Mouse (Mus musculus): ENCODE results near the gene Sbk3. TPM values are rescaled to one million over a fixed set of nuclear protein-coding genes. Genes with fewer than 3 reads are reported as not detected.

Sbk3 gene
- total RNA-seq, 1 experiment: not detected

- Histone ChIP-seq H3K9ac (ENCODE audit: insufficient read depth, low read depth, low read length, poor library complexity, severe bottlenecking) (no peak overlapping the region), H3K27ac (ENCODE audit: insufficient read depth, low read depth, low read length, poor library complexity, severe bottlenecking) (no peak overlapping the region), H3K4me3 (ENCODE audit: insufficient read depth in 1 of 2, low read depth in 1 of 2, low read length in 2 of 2, poor library complexity in 1 of 2, severe bottlenecking in 1 of 2) (no peak overlapping the region; a peak in 1 of 4 replicates), H3K4me1 (ENCODE audit: control insufficient read depth in 2 of 2, insufficient read depth in 2 of 2, low read length in 2 of 2, poor library complexity in 1 of 2) (peaks cover 4 to 49% of the 10 kb centered on the region in 2 experiments; a peak in 3 of 4 replicates), H3K9me3 (ENCODE audit: control insufficient read depth, insufficient read depth, low read depth, low read length) (no peaks in the 10 kb centered on the region), H3K36me3 (ENCODE audit: control insufficient read depth, insufficient read depth, low read length, poor library complexity, severe bottlenecking) (peaks cover 8% of the 10 kb centered on the region; the same call in 1 of the 2 replicates)
- in situ Hi-C loops (cut with MboI; ENCODE audit: low sequenced_read_pairs in 2 of 2, unreplicated experiment in 2 of 2): no loop called here
- no peak for DNase-seq (ENCODE audit: low read depth, low spot score)
- TF ChIP-seq MAFK (IDR thresholded peaks at IDR 0.05; ENCODE audit: insufficient read depth, low read depth, low read length): no peak
- TF ChIP-seq ZNF384 (IDR thresholded peaks at IDR 0.05; ENCODE audit: low read depth, low read length): no peak
- TF ChIP-seq CHD2 (IDR thresholded peaks at IDR 0.05; ENCODE audit: low read depth, low read length): no peak
- no peak for TF ChIP-seq ZC3H11A (IDR thresholded peaks at IDR 0.05; ENCODE audit: borderline replicate concordance, low read depth, low read length)
- TF ChIP-seq HCFC1 (IDR thresholded peaks at IDR 0.05; ENCODE audit: borderline replicate concordance, insufficient read depth, low read length): no peak
These were observed 49.8 kb downstream of the Sbk3 start for GRCm38 (mm10) chr7:4920976-4921823.

GRCm38 (mm10) chr7:4920496-4920895 lies 50.5 kb downstream of the Sbk3 start:
- no peak for DNase-seq (ENCODE audit: low read depth, low spot score)
- H3K27ac ChIP-seq (ENCODE audit: insufficient read depth, low read depth, low read length, poor library complexity, severe bottlenecking): no peak overlapping the region
- H3K9ac ChIP-seq (ENCODE audit: insufficient read depth, low read depth, low read length, poor library complexity, severe bottlenecking): peak overlapping the region; percentile 57
- peaks cover 4 to 45% of the 10 kb centered on the region in 2 experiments; a peak in 3 of 4 replicates for H3K4me1 ChIP-seq (ENCODE audit: control insufficient read depth in 2 of 2, insufficient read depth in 2 of 2, low read length in 2 of 2, poor library complexity in 1 of 2)
- H3K9me3 ChIP-seq (ENCODE audit: control insufficient read depth, insufficient read depth, low read depth, low read length): no peaks in the 10 kb centered on the region
- H3K4me3 ChIP-seq (ENCODE audit: insufficient read depth in 1 of 2, low read depth in 1 of 2, low read length in 2 of 2, poor library complexity in 1 of 2, severe bottlenecking in 1 of 2): peak overlapping the region; percentile 49 to 51
- H3K36me3 ChIP-seq (ENCODE audit: control insufficient read depth, insufficient read depth, low read length, poor library complexity, severe bottlenecking): peaks cover 8% of the 10 kb centered on the region; the same call in 1 of the 2 replicates
- in situ Hi-C loops (cut with MboI; ENCODE audit: low sequenced_read_pairs in 2 of 2, unreplicated experiment in 2 of 2): no loop called here
- TF ChIP-seq ZNF384 (IDR thresholded peaks at IDR 0.05; ENCODE audit: low read depth, low read length) (no peak), CHD2 (IDR thresholded peaks at IDR 0.05; ENCODE audit: low read depth, low read length) (no peak), MAFK (IDR thresholded peaks at IDR 0.05; ENCODE audit: insufficient read depth, low read depth, low read length) (no peak), ZC3H11A (IDR thresholded peaks at IDR 0.05; ENCODE audit: borderline replicate concordance, low read depth, low read length) (no peak), HCFC1 (IDR thresholded peaks at IDR 0.05; ENCODE audit: borderline replicate concordance, insufficient read depth, low read length) (no peak)

- peak overlapping the region; percentile 49 to 51 for H3K4me3 ChIP-seq (ENCODE audit: insufficient read depth in 1 of 2, low read depth in 1 of 2, low read length in 2 of 2, poor library complexity in 1 of 2, severe bottlenecking in 1 of 2)
- H3K4me1 ChIP-seq (ENCODE audit: control insufficient read depth in 2 of 2, insufficient read depth in 2 of 2, low read length in 2 of 2, poor library complexity in 1 of 2): peaks cover 4 to 43% of the 10 kb centered on the region in 2 experiments; a peak in 3 of 4 replicates
- TF ChIP-seq HCFC1 (IDR thresholded peaks at IDR 0.05; ENCODE audit: borderline replicate concordance, insufficient read depth, low read length): no peak
- TF ChIP-seq CHD2 (IDR thresholded peaks at IDR 0.05; ENCODE audit: low read depth, low read length): no peak
- no peak for TF ChIP-seq ZNF384 (IDR thresholded peaks at IDR 0.05; ENCODE audit: low read depth, low read length)
- no peak for TF ChIP-seq ZC3H11A (IDR thresholded peaks at IDR 0.05; ENCODE audit: borderline replicate concordance, low read depth, low read length)
- no peak for TF ChIP-seq MAFK (IDR thresholded peaks at IDR 0.05; ENCODE audit: insufficient read depth, low read depth, low read length)
- H3K9ac ChIP-seq (ENCODE audit: insufficient read depth, low read depth, low read length, poor library complexity, severe bottlenecking): peak overlapping the region; percentile 57
- in situ Hi-C loops (cut with MboI; ENCODE audit: low sequenced_read_pairs in 2 of 2, unreplicated experiment in 2 of 2): loop anchor here in 1 of 2 experiments (10.0 kb wide), 1 partner anchor 375 kb away; the partner anchor contains the start of gene Syt5
- DNase-seq (ENCODE audit: low read depth, low spot score): no peak
- peaks cover 8% of the 10 kb centered on the region; the same call in 1 of the 2 replicates for H3K36me3 ChIP-seq (ENCODE audit: control insufficient read depth, insufficient read depth, low read length, poor library complexity, severe bottlenecking)
- no peaks in the 10 kb centered on the region for H3K9me3 ChIP-seq (ENCODE audit: control insufficient read depth, insufficient read depth, low read depth, low read length)
- no peak overlapping the region for H3K27ac ChIP-seq (ENCODE audit: insufficient read depth, low read depth, low read length, poor library complexity, severe bottlenecking)
These were observed 51.0 kb downstream of the Sbk3 start for GRCm38 (mm10) chr7:4919971-4920370.

- 0 out of 2 replicates have a peak overlapping the region, but pooled peaks have one; percentile 10 for H3K9ac ChIP-seq (ENCODE audit: insufficient read depth, low read depth, low read length, poor library complexity, severe bottlenecking)
- TF ChIP-seq ZC3H11A (IDR thresholded peaks at IDR 0.05; ENCODE audit: borderline replicate concordance, low read depth, low read length) (no peak), MAFK (IDR thresholded peaks at IDR 0.05; ENCODE audit: insufficient read depth, low read depth, low read length) (no peak)
- H3K9me3 ChIP-seq (ENCODE audit: control insufficient read depth, insufficient read depth, low read depth, low read length): no peaks in the 10 kb centered on the region
- no peak overlapping the region for H3K27ac ChIP-seq (ENCODE audit: insufficient read depth, low read depth, low read length, poor library complexity, severe bottlenecking)
- peaks cover 4 to 39% of the 10 kb centered on the region in 2 experiments; a peak in 3 of 4 replicates for H3K4me1 ChIP-seq (ENCODE audit: control insufficient read depth in 2 of 2, insufficient read depth in 2 of 2, low read length in 2 of 2, poor library complexity in 1 of 2)
- in situ Hi-C loops (cut with MboI; ENCODE audit: low sequenced_read_pairs in 2 of 2, unreplicated experiment in 2 of 2): loop anchor here in 1 of 2 experiments (10.0 kb wide), 1 partner anchor 374 kb away; the partner anchor contains the start of gene Syt5
- no peak for DNase-seq (ENCODE audit: low read depth, low spot score)
- H3K4me3 ChIP-seq (ENCODE audit: insufficient read depth in 1 of 2, low read depth in 1 of 2, low read length in 2 of 2, poor library complexity in 1 of 2, severe bottlenecking in 1 of 2): peak overlapping the region in 1 of 2 experiments; percentile 25; a peak in 1 of 4 replicates
- peaks cover 8% of the 10 kb centered on the region; the same call in 1 of the 2 replicates for H3K36me3 ChIP-seq (ENCODE audit: control insufficient read depth, insufficient read depth, low read length, poor library complexity, severe bottlenecking)
These were observed 51.9 kb downstream of the Sbk3 start for GRCm38 (mm10) chr7:4919096-4919495.

All from ES-E14 (cell line).